Mouse (Mus musculus) adrenal gland, postnatal 4 days (tissue): ENCODE measurements around the gene Nrxn3. TPM values are rescaled to one million over a fixed set of nuclear protein-coding genes. Genes with fewer than 3 reads are reported as not detected.

ENCODE experiments used
- DNase-seq, 2 experiments: peaks; one replicate each; pipeline ENCODE4 v3.0.0; 2021 to 2022; ENCODE audit warnings: low spot score in 2 of 2, mixed read lengths in 2 of 2
- total RNA-seq, 2 experiments: library from RNA; stranded (reverse); gene quantifications; 2 replicates each; pipeline ENCODE4 v1.2.3; 2021

The Nrxn3 gene
- total RNA-seq, 2 experiments from 2014 or later = 1.2 to 2.5 TPM

DNA sequence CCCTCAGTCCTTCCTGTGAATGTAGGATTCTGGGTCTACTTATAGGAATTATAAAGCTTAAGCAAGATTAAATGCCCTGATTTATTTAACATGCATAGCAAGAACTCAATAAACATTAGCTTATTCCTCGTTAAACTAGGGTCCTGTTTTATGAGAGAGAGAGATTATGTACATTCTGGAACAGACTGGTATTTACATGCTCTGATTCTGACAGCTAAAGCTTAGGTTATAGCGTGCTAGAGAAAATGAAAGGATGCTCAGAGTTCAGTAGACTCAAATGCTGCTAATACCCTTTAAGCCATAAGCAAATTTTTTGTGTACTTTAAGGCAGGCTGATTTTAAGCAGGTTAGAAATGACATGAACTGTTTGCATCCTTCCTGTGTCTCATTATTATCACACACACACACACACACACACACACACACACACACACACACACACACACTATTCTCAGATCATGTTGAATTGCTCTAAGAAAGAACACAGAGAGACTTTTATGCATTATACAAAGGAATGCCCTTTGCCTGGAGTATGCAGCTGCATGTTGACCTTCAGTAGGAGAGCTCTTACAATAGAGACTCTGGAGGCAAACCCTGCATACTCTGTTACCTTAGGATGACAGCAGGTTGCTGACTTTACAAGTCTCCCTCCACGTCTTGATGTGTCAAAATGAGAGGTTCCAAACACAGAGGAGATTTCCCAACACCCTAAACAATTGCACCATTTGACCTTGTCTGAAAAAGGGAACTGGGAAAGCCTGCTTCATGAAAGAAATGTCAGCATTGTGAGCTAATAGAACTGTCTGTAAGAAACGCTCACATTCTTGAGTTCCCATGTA is 568.3 kb downstream of the Nrxn3 start:
- no peak for DNase-seq

DNA sequence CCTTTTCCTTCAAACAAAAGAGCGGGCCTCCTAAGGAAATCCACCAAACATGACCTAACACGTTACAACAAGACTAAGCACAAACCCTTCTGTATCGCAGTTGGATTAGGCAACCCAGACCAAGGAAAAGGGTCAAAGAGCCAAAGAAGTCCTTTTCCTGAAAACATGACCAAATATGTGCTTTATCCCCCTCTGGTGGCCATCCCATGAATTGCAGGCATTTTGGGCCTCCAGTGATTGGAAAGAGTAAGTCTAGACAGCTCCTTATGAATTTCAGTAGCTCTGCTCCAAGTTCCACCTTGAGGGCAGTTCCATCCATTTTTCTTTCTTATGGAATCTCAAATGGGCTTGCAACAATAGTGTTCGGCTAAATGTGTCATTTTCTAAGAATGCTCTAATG is 579.3 kb downstream of the Nrxn3 start:
- DNase-seq = peak; percentile 37 to 41

DNA sequence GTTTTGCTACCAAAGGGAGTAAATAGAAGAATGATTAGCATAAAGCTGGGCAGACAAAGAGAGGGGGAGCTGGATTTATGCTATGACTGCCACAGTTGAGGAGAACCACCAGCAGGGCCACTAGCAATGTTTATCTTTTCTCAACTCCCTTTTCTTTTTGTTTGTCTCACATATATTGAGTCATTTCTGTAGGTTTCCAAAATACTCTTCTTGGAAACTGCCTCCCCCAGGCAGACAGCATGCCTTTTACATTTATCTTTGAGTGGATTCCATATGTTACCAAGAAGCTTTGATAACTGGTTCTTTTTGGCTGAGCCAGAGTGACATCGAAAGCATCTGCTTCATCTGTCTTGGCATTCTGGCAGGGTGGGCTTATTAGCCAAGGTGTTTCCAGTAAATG is 587.5 kb downstream of the Nrxn3 start:
- DNase-seq = no peak

DNA sequence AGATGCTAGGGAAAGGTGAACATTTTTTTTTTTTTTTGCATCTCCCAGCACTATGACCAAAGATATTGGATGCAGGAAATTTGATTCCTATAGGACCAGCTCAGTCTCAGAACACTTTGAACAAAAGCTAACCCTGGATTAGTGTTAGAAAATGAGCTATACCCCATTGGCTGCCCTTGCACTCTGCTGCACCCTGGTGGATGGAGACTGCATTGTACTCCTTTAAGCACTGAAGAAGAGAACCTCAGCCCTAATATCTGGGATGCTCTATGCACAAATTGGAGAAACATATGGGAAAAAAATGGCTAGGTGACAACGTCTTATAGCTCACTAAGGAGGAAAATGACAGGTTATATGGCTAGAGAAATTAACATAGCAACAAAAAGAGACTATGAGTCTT is 589.9 kb downstream of the Nrxn3 start:
- peak in 1 of 2 experiments; percentile 4 for DNase-seq

DNA sequence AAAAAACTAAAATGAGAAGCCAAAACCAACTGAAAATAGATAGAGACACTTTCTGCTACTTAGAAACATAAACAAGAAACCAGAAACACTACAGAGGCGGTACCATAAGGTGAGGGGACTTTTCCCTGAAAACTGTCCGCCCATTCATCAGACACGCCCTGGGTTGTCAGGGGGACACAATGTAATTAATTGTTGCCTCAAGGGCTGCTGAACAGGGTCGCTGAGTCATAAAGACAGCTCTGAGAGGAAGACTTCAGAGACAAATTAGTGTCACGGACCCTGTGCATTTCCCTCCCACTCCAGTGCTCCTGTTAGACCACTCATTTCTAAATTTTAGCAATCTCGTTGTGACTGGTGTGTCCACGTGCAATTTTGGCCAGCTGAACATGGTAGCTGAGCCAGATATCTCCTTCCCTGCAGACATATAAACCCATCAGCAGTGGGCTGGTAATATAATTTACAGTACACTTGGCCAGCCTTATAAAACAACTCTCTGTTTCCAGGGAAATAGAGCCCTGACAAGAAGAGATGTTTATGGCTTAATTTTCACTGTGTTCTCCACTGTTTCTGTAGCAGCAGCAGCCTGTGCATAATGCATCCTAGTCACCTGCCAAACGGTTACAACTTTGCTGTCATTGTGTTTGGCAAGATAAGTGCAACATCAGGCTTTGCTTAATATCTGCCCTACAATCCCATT is 603.3 kb downstream of the Nrxn3 start:
- no peak for DNase-seq

DNA sequence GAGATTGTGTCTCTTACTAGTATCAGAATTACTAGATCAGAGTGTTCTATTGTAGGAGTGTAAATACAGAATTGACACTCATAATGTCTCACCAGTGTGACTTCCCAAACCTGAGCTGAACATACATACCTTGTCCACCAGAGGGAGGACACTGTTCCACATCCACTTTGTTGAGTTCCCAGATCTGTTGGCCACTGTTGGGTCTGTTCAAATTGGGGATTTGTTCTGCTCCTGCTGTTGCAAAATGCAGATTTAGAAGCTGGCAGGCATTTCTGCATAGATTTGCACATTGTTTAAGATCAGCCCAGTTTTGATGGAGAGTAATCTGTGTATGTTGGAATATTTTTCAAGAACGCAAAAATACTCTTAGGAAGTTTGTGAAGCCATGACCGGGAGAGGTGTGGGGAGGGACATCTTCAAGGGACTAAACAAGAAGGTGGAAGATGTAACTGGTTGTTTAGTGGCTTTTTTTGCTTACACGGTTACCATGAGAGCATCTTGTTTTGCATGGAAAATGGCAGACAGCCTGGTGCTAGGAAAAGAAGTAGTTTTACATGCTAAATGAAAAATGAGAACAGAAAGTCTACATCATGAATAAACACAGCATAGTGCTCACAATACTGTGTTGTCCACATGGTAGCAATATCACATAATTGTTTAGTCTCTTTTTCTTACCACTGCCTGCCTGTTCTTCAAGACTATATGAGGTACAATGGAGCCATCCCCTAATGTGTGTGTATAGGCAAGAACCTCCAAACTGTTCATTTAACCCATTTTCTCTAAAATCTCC is 609.0 kb downstream of the Nrxn3 start:
- no peak for DNase-seq

DNA sequence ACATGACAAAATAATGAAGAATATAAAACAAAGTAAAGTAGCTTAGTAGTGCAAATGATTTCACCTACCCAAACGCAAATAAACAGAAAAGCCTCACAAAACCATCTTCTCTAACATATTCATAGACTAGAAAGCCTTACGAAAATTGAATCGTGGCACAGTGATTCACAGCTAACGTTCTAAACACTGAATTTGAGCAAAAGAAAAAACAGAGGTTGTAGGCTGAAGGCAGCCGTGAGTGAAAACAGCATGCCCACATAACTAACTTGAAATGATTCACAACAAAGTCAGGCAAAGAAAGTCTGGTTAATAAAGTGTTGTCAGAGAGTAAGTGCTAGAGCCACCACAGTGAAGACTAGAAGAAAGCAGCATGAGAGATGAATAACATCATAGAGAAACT is 610.8 kb downstream of the Nrxn3 start:
- no peak for DNase-seq

DNA sequence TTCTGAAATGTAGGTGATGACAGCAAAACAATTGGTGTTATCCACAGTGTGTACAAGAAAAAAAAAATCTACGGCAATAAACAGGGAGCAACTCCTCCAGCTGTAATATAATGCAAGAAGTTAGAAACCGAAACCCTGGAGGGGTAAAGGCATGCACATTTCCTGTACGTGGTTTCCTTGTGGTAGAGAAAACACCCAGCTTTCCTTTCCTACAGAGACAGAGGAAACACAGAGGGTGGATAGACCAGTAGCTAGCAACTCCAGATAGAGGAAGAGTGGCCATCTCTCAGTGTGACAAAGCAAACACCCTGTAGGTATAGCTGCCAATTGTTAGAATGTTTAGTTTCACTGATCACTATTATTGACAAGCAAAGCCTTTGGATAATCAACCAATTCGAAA is 642.2 kb downstream of the Nrxn3 start:
- DNase-seq = no peak

DNA sequence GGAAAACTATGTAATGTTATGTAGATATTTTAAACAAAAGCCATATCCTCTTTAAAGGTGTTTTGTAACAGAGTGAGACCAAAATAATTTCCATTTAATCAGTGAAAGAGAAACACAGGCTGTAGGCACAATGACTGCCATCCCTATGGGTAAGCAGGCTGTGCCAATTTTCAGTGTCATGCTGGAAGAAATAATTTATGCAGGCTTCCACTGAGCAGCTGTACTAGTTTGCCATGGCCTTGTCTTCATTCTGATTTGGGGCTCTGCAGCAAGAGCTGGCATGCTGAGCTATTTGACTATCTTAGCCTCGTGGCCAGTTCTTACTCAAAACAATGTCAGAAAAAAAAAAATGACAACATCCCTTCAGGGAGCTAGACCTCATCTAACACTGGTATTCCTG is 647.3 kb downstream of the Nrxn3 start:
- no peak for DNase-seq

DNA sequence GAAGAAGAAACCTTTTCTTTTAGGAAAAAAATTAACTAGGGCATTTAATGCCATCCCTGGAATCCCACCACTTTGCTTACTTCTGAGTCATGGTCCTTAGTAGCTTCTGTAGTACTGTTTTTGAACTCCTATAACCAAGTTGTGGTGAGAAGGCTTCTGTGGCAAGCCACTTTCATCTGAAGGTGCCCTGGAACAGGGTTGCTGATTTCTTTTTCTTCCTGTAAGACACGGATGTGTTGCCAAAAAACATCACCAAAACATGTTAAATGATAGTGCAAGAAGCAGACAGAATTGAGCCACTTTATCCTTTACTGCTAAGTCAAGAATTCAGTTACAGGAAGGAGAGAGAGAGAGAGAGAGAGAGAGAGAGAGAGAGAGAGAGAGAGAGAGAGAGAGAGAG is 653.9 kb downstream of the Nrxn3 start:
- no peak for DNase-seq

DNA sequence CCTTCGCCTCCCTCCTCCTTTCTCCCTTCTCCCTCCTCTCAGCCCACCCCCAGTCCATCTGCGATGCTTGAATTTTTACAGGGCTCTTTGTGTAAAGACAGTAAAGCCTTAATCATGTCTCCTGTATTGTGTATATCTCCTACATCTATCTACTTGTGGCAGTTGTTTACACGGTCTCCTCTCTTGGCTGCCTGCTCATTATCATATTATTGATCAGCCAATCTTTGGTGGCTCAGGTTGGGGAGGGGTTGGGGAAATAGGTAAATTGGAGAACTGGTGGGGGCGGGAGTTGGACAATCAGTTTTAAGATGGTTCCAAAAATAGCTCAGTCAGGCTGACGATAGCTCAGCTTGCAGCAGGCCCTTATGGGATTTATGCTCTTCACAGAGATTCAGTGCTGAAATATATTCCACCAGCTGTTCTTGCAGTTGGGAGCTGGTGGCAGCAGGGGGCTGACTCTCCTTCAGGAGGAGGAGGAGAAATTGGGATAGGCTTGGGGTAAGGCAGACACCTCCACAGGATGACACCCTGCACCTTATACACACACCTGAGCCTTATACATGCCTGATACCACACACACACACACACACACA is 654.5 kb downstream of the Nrxn3 start:
- DNase-seq = no peak

DNA sequence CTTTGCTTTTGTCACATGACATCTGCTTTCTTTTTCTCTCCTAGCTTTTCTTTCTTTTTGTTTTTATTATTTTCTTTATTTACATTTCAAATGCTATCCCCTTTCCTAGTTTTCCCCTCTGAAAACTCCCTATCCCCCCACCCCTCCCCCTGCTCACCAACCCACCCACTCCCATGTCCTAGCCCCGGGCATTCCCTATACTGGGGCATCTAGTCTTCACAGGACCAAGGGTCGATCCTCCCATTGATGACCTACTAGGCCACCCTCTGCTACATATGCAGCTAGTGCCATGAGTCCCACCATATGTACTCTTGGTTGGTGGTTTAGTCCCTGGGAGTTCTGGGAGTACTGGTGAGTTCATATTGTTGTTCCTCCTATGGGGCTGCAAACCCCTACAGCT is 655.0 kb downstream of the Nrxn3 start:
- DNase-seq = no peak

DNA sequence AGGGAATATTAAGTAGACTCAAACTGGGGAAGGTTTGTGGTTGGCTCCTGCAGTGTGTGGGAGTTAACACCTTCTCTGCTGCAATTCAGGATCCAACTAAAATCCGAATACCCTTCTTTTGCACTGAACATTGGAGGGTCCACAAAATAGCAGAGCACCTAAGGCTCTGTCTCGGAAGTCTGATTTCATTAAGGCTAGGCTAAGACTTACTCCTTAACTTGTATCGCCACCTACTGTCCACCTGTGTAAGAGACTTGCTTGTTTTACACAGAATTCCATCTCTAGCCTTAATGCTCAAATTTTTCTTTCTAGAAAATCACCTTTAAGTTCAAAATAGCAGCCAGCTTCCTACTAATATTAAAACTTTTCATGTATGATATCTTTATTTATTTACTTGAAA is 660.6 kb downstream of the Nrxn3 start:
- DNase-seq = no peak

DNA sequence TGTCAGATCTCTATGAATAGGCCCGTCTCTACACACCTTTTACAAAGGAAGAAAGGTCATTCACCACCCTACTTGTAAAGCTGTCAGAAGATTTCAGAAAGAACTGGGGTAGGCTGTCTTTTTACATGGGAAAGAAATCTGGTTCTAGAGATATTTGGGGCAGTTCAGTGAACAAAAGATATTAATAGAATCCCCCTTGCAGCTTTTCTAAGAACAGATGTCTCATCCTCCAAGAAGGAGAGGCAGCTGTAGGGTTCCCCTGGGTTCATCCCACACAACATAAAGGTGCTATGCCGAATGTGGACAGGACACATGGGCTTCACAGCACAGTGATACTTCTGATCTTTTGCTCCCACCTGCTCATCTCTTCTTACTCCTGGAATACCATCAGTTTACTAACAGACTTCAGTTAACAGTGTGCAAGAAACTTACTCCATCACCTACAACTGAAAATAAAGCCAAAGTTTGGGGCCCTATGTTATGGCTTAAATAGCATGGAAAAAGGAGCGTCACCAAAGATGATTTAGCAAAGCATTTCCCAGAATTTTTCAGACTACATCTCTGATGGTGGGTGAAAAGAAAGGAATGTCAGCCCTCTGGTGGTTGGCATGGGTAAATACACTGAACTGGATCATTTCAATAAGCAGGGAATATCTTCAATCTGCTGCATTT is 672.6 kb downstream of the Nrxn3 start:
- DNase-seq = no peak

DNA sequence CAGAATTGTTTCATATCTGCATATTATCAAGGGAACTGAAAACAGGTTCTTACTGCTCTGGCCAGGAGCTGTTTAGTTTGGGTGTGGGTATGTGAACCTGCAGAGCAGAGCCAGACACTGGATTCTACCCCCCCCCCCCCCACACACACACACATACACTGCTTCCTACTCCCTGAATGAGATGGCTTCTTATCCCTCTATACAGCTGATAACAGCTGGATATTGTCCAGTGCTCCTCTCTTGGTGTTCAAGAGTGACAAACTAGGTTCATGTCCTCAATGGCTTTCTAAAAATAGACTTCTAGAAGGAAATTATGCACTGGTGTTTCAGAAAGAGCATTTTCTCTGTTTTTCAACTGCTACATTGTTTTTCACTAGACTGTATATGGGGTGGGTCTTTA is 713.8 kb downstream of the Nrxn3 start:
- no peak for DNase-seq

DNA sequence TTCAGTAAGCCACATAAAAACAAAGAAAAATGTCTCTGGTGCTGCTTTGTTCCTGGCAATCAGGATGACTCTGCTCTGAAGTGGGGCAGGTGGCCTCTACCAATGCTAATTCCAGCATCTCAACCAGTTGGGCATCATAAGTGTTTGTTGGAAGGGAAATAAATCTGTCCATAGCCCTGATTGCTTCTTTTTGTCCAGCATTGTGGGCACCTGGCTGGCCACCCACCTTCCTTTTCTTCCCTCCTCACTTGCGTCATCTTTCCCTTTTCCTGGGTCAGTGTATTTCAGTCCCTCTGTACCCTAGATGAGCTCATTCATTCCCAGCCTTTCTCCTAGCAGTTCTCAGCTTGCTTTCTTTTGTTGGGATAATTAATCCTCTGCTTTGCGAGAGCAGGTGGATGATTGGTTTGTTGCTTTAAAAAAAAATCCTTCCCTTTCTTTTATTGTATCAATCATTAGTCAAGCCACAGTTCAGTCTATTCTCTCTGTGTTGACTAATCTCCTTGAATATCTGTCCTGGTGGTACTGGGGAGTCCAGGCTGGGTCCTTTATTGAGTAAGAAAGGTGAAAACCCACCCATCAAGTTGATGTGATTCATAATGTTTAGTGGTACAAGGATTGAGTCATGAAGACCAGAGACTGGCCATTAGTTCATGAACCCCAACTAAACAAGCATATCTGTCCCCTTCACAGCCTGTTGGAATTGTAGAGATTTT is 719.8 kb downstream of the Nrxn3 start:
- no peak for DNase-seq

DNA sequence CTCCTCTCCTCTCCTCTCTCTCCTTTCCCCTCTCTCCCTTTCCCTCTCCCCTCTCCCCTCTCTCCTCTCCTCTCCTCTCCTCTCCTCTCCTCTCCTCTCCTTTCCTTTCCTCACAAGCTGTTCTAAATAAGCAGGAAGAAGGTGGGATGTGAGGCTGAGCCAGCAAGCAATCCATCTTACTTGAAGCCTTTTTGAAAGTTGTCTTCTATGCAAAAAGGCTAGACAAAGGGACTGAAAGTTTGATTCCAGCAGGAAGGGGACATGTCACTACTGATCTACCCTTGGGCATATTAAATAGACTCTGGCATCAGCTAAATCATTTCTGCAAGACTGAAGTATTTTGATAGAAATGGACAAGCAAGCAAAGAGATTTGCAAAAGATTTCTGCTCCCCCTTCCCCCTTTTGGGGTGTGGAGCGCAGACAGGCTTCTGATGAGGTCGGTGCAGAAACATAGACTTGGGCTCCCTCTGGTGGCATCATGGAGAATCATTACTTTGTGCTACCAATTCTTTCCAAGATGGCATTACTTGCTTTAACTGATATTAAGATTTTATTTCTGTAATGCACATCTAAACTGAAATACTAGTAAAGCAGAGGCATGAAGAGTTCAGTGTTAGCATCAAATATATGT is 728.1 kb downstream of the Nrxn3 start:
- no peak for DNase-seq

DNA sequence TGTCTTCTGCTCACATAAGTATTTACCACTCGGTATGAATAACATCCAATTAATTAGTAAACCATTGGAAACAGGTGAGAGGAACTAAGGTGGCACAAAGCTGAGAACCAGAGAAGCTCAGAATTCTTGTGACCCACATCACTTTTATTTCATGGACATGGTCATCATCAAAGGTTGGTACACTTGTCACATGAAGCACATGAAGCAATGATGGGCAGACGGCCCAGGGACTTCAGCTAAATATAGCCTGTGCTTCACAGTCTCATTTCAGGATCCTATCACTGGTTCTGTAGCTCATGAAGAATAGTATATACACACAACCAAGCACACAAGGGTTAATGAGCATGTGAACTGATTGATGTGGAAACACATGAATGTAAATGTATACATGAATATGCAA is 747.5 kb downstream of the Nrxn3 start:
- DNase-seq = no peak

DNA sequence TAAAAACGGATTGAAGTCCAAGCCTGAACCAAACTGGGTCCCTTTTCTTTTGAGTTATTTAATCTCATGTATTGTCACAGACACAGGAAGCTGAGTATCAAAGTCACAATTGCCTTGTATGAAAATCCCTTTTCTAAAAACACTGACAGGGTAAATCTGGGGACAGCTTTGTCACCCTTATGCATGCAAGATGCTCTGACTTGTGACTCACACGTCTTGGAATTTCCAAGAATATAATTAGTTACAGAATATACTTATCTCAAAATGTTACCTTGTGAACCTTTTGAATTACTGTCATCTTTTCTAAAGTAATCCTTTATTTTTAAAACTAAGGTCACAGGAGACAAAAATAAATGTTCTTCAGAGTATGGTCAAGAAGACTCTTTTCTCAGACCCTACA is 748.6 kb downstream of the Nrxn3 start:
- DNase-seq = no peak

DNA sequence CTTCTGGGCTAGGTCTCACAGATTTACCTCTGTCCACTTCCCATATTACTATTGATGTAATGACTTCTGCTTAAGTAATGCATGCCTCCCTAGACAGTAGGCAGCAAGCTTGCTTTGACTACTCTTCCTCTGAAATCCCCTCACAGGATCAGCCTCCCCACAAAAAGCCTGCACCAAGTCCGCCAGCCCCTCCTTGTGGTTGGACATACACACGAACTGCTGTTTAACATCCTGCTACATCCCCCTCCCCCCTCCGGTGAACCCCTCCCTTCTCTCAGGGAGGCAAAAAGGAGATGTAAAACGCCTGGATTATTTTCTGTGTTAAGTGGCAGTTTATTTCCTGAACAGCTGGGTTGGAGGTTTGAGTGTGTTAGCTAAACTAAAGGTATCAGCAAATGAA is 749.2 kb downstream of the Nrxn3 start:
- DNase-seq = no peak
